Mouse (Mus musculus): ENCODE measurements at regions not wholly inside any gene's neighbourhood (a gene's known extent, or its start where the extent isn't known, plus 50 kb on each side); places are given as distances from the start of the nearest gene placed in this dataset.
A peak's percentile ranks its signal among the peaks of the same experiment; 100 is the strongest.

GRCm38 (mm10) chr14:118430740-118431139, 164.0 kb downstream of the Gm9376 start:
- Histone ChIP-seq H3K9me3 (replicated peaks; ENCODE audit: low read length) (no peaks in the 10 kb centered on the region), H3K27ac (ENCODE audit: insufficient read depth, low read depth) (no peak overlapping the region), H3K27me3 (replicated peaks) (no peaks in the 10 kb centered on the region), H3K36me3 (replicated peaks in 1 of 2; ENCODE audit: control insufficient read depth in 1 of 2, insufficient read depth in 1 of 2, low read length in 1 of 2) (no peaks in the 10 kb centered on the region), H3K9ac (ENCODE audit: insufficient read depth, low read depth) (no peak overlapping the region), H3K4me3 (replicated peaks in 1 of 3; ENCODE audit: low read depth in 2 of 3, low read length in 2 of 3, poor library complexity in 1 of 3) (no peak overlapping the region), H3K79me2 (replicated peaks; ENCODE audit: control insufficient read depth, extremely low read depth, insufficient read depth, poor library complexity, severe bottlenecking) (no peaks in the 10 kb centered on the region), H3K4me2 (ENCODE audit: insufficient read depth, low read depth, poor library complexity, severe bottlenecking) (no peak overlapping the region), H3K4me1 (ENCODE audit: control insufficient read depth in 1 of 2, insufficient read depth in 2 of 2) (peaks cover 3 to 18% of the 10 kb centered on the region in 2 experiments; a peak in 3 of 4 replicates)
- DNase-seq (ENCODE audit: extremely low read depth), result no peak
- in situ Hi-C loops (cut with MboI; ENCODE audit: low pct_ligation_motif_present, low pct_unique_long_range_greater_than_20kb, low sequenced_read_pairs) (no loop called here), dilution Hi-C loops (cut with MboI; ENCODE audit: extremely low pct_ligation_motif_present, extremely low pct_unique_long_range_greater_than_20kb, low sequenced_read_pairs) (no loop called here)
- TF ChIP-seq SIN3A (IDR thresholded peaks at IDR 0.05; ENCODE audit: low read length) (no peak), TBP (conservative IDR thresholded peaks at IDR 0.05; ENCODE audit: low read depth, low read length) (no peak), BHLHE40 (IDR thresholded peaks at IDR 0.05; ENCODE audit: low read depth, low read length) (no peak), CHD1 (IDR thresholded peaks at IDR 0.05; ENCODE audit: low read depth, low read length) (no peak), MAZ (IDR thresholded peaks at IDR 0.05; ENCODE audit: low read depth, low read length) (no peak), CHD2 (IDR thresholded peaks at IDR 0.05; ENCODE audit: low read length) (no peak), POLR2A (IDR thresholded peaks at IDR 0.05; ENCODE audit: low read depth, low read length) (no peak), USF2 (conservative IDR thresholded peaks at IDR 0.05; ENCODE audit: low read depth, low read length) (no peak), SMC3 (IDR thresholded peaks at IDR 0.05; ENCODE audit: low read depth, low read length) (no peak), UBTF (IDR thresholded peaks at IDR 0.05; ENCODE audit: low read depth, low read length) (no peak), PAX5 (IDR thresholded peaks at IDR 0.05; ENCODE audit: low read length) (no peak), E2F4 (IDR thresholded peaks at IDR 0.05; ENCODE audit: insufficient replicate concordance, low read depth, low read length) (no peak), TCF12 (IDR thresholded peaks at IDR 0.05; ENCODE audit: low read depth, low read length) (no peak), KAT2A (IDR thresholded peaks at IDR 0.05; ENCODE audit: insufficient replicate concordance, low read length) (no peak), RCOR1 (conservative IDR thresholded peaks at IDR 0.05; ENCODE audit: low read depth, low read length) (no peak), IRF4 (IDR thresholded peaks at IDR 0.05; ENCODE audit: low read depth, low read length) (no peak), MAFK (IDR thresholded peaks at IDR 0.05; ENCODE audit: insufficient replicate concordance, low read length) (no peak), MXI1 (IDR thresholded peaks at IDR 0.05; ENCODE audit: low read depth, low read length) (no peak), MEF2A (IDR thresholded peaks at IDR 0.05; ENCODE audit: borderline replicate concordance, low read depth, low read length) (no peak)

DNA sequence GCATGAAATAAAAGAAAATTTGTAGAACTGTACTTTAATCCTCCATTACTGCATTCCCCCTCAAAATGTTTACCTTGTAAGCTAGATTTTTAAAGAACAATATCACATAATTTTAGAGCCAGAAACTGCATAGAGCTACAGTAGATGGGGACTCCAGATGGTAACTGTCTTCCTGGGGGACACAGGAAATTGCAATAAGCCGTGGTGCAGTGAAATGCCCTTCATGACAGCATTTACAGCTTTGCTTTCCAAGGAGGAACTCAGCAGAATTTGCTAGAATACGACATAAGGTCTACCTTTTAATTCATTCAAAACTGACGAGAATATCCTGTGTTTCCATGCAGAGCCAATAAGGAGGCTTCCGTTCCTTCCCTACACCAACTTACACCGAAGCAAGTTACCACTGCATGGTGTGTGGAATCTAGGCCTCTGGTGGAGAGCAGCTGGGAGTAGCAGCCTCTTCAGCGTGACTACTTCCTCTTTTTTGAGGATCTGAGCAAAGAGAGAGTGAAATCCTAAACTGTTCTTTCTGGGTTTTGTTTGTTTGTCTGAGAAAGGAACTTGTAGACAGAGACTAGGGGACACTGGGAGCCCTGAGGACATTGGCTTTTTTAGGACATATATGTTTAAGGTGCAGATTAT, 164.6 kb downstream of the Gm9376 start:
- Histone ChIP-seq H3K9ac (ENCODE audit: insufficient read depth, low read depth) (no peak overlapping the region), H3K79me2 (replicated peaks; ENCODE audit: control insufficient read depth, extremely low read depth, insufficient read depth, poor library complexity, severe bottlenecking) (no peaks in the 10 kb centered on the region), H3K4me1 (ENCODE audit: control insufficient read depth in 1 of 2, insufficient read depth in 2 of 2) (peaks cover 3 to 18% of the 10 kb centered on the region in 2 experiments; a peak in 3 of 4 replicates), H3K4me2 (ENCODE audit: insufficient read depth, low read depth, poor library complexity, severe bottlenecking) (no peak overlapping the region; the same call in 1 of the 2 replicates), H3K36me3 (replicated peaks in 1 of 2; ENCODE audit: control insufficient read depth in 1 of 2, insufficient read depth in 1 of 2, low read length in 1 of 2) (no peaks in the 10 kb centered on the region), H3K27ac (ENCODE audit: insufficient read depth, low read depth) (no peak overlapping the region), H3K9me3 (replicated peaks; ENCODE audit: low read length) (no peaks in the 10 kb centered on the region), H3K4me3 (replicated peaks in 1 of 3; ENCODE audit: low read depth in 2 of 3, low read length in 2 of 3, poor library complexity in 1 of 3) (no peak overlapping the region), H3K27me3 (replicated peaks) (no peaks in the 10 kb centered on the region)
- DNase-seq (ENCODE audit: extremely low read depth), result peak; percentile 57
- in situ Hi-C loops (cut with MboI; ENCODE audit: low pct_ligation_motif_present, low pct_unique_long_range_greater_than_20kb, low sequenced_read_pairs) (no loop called here), dilution Hi-C loops (cut with MboI; ENCODE audit: extremely low pct_ligation_motif_present, extremely low pct_unique_long_range_greater_than_20kb, low sequenced_read_pairs) (no loop called here)
- TF ChIP-seq SIN3A (IDR thresholded peaks at IDR 0.05; ENCODE audit: low read length) (no peak), ETS1 (conservative IDR thresholded peaks at IDR 0.05; ENCODE audit: low read depth, low read length) (0 out of 2 replicates have a peak, but pooled peaks have one; percentile 7), RCOR1 (conservative IDR thresholded peaks at IDR 0.05; ENCODE audit: low read depth, low read length) (0 out of 2 replicates have a peak, but pooled peaks have one; percentile 46), BHLHE40 (IDR thresholded peaks at IDR 0.05; ENCODE audit: low read depth, low read length) (peak; percentile 62), POLR2AphosphoS2 (IDR thresholded peaks at IDR 0.05; ENCODE audit: low read depth, low read length) (no peak), IRF4 (IDR thresholded peaks at IDR 0.05; ENCODE audit: low read depth, low read length) (peak; percentile 81), SMC3 (IDR thresholded peaks at IDR 0.05; ENCODE audit: low read depth, low read length) (0 out of 2 replicates have a peak, but pooled peaks have one; percentile 10), EP300 (IDR thresholded peaks at IDR 0.05; ENCODE audit: low read length) (peak; percentile 53; the same call in 1 of the 2 replicates)
